Mouse (Mus musculus) stomach, embryonic 16.5 days (tissue): ENCODE data around the gene Bak1. TPM values are rescaled to one million over a fixed set of nuclear protein-coding genes. Genes with fewer than 3 reads are reported as not detected.

ENCODE experiments used
- ATAC-seq: fragments of 200-750 bp; cut with Nextera tagmentation; 2 replicates; pipeline ENCODE4 v1.8.0; 2017; ENCODE audit warnings: moderate number of reproducible peaks, moderate TSS enrichment; ENCODE audit not compliant: insufficient read depth, low FRiP score
- H3K27ac ChIP-seq: fragments of 300-500 bp; sonication (generic); 2 replicates; pipeline ENCODE4 v1.5.1; 2014; ENCODE audit warnings: low read length
- H3K27me3 ChIP-seq: fragments of 300-500 bp; sonication (generic); 2 replicates; pipeline ENCODE4 v1.6.1; 2014; ENCODE audit warnings: low read length, control low read depth, mixed read lengths; ENCODE audit not compliant: control insufficient read depth, insufficient read depth
- H3K36me3 ChIP-seq: fragments of 300-500 bp; sonication (generic); 2 replicates; pipeline ENCODE4 v1.6.1; 2014; ENCODE audit warnings: low read length; ENCODE audit not compliant: control insufficient read depth, insufficient read depth
- H3K4me1 ChIP-seq: fragments of 300-500 bp; sonication (generic); 2 replicates; pipeline ENCODE4 v1.6.1; 2014; ENCODE audit warnings: low read length, control low read depth, mixed read lengths; ENCODE audit not compliant: control insufficient read depth, insufficient read depth
- H3K4me2 ChIP-seq: fragments of 300-500 bp; sonication (generic); 2 replicates; pipeline ENCODE4 v1.6.1; 2014; ENCODE audit warnings: low read depth, low read length, mixed read lengths
- H3K4me3 ChIP-seq: fragments of 300-500 bp; sonication (generic); replicated peaks from 2 replicates; pipeline ENCODE4 v1.5.1; 2014; ENCODE audit warnings: mild to moderate bottlenecking, low read length
- H3K9ac ChIP-seq: fragments of 300-500 bp; sonication (generic); 2 replicates; pipeline ENCODE4 v1.6.1; 2014; ENCODE audit warnings: low read length
- H3K9me3 ChIP-seq: fragments of 300-500 bp; sonication (generic); replicated peaks from 2 replicates; pipeline ENCODE4 v1.6.1; 2016; ENCODE audit warnings: low read length, control low read depth; ENCODE audit not compliant: control insufficient read depth
- WGBS: fragments of 180-500 bp; shearing (Covaris S2); extraction: QIAGEN DNeasy Blood & Tissue Kit; methylation state at CpG from one replicate; pipeline ENCODE4 v1.1.7; 2014; 5-methylcytosine and 5-hydroxymethylcytosine counted together
- polyA plus RNA-seq: library from polyadenylated mRNA; unstranded; fragments of >200 nt; fragmentation: Nextera tagmentation; extraction: Ambion mirVana; gene quantifications from 2 replicates; pipeline ENCODE4 v1.2.1, GENCODE M21; 2015

The Bak1 gene
- polyA plus RNA-seq, 1 experiment from 2014 or later = 6.7 TPM

GRCm38 (mm10) chr17:27057517-27058055 lies 28.8 kb upstream of the Bak1 start:
- Histone ChIP-seq H3K36me3 (no peaks in the 10 kb centered on the region), H3K4me1 (peaks cover 8% of the 10 kb centered on the region), H3K4me3 (peak overlapping the region; percentile 74), H3K27ac (peak overlapping the region; percentile 96), H3K4me2 (peak overlapping the region; percentile 98), H3K9ac (peak overlapping the region; percentile 87), H3K27me3 (no peaks in the 10 kb centered on the region), H3K9me3 (no peaks in the 10 kb centered on the region)
- 3% methylated on average over 24 of the region's 24 CpGs for WGBS
- no peak for ATAC-seq

- H3K27ac ChIP-seq = peak within 1 kb of the TSS; percentile 96
- no peaks in the 10 kb centered on the region for H3K27me3 ChIP-seq
- H3K9ac ChIP-seq = peak within 1 kb of the TSS; percentile 87
- H3K36me3 ChIP-seq = no peaks in the 10 kb centered on the region
- peaks cover 8% of the 10 kb centered on the region for H3K4me1 ChIP-seq
- peak; percentile 80 for ATAC-seq
- under 1% methylated on average over 59 of the region's 66 CpGs for WGBS
- no peaks in the 10 kb centered on the region for H3K9me3 ChIP-seq
- H3K4me3 ChIP-seq = peak within 1 kb of the TSS; percentile 74
- peak within 1 kb of the TSS; percentile 98 for H3K4me2 ChIP-seq
Observed at GRCm38 (mm10) chr17:27056812-27057516, 28.2 kb upstream of the Bak1 start, which contains the start of gene Itpr3. Itpr3 (plus strand) TSS chr17:27057304.

GRCm38 (mm10) chr17:27056170-27056569 lies 27.4 kb upstream of the Bak1 start:
- peaks cover 12% of the 10 kb centered on the region for H3K4me1 ChIP-seq
- ATAC-seq = peak; percentile 77

GRCm38 (mm10) chr17:27051514-27051913 lies 22.7 kb upstream of the Bak1 start:
- peak overlapping the region; percentile 61 for H3K27ac ChIP-seq
- no peaks in the 10 kb centered on the region for H3K36me3 ChIP-seq
- ATAC-seq = peak; percentile 45; the same call in 1 of the 2 replicates
- H3K27me3 ChIP-seq = no peaks in the 10 kb centered on the region
- H3K4me3 ChIP-seq = 0 out of 2 replicates have a peak overlapping the region, but pooled peaks have one; percentile 3
- H3K4me2 ChIP-seq = peak overlapping the region; percentile 47; the same call in 1 of the 2 replicates
- H3K9ac ChIP-seq = peak overlapping the region; percentile 61
- H3K9me3 ChIP-seq = no peaks in the 10 kb centered on the region
- peaks cover 16% of the 10 kb centered on the region for H3K4me1 ChIP-seq
- WGBS = 23% methylated on average over 11 of the region's 11 CpGs

More at GRCm38 (mm10) chr17:27056170-27056569, 27.4 kb upstream of the Bak1 start:
- peak overlapping the region; percentile 98 for H3K4me2 ChIP-seq
- peak overlapping the region; percentile 87 for H3K9ac ChIP-seq
- no peaks in the 10 kb centered on the region for H3K27me3 ChIP-seq
- H3K27ac ChIP-seq = peak overlapping the region; percentile 96
- under 1% methylated on average over 13 of the region's 13 CpGs for WGBS
- no peaks in the 10 kb centered on the region for H3K36me3 ChIP-seq
- no peaks in the 10 kb centered on the region for H3K9me3 ChIP-seq
- peak overlapping the region; percentile 74 for H3K4me3 ChIP-seq

GRCm38 (mm10) chr17:27050853-27051252 lies 22.0 kb upstream of the Bak1 start:
- H3K27me3 ChIP-seq = no peaks in the 10 kb centered on the region
- H3K9me3 ChIP-seq = no peaks in the 10 kb centered on the region
- H3K4me1 ChIP-seq = peaks cover 16% of the 10 kb centered on the region
- no peaks in the 10 kb centered on the region for H3K36me3 ChIP-seq
- H3K27ac ChIP-seq = peak overlapping the region; percentile 61
- WGBS = 58% methylated on average over 5 of the region's 5 CpGs
- H3K4me3 ChIP-seq = no peak overlapping the region
- no peak overlapping the region for H3K4me2 ChIP-seq
- H3K9ac ChIP-seq = peak overlapping the region; percentile 61; the same call in 1 of the 2 replicates
- no peak for ATAC-seq

GRCm38 (mm10) chr17:27048445-27049239 lies 19.8 kb upstream of the Bak1 start:
- peak overlapping the region; percentile 90 for H3K27ac ChIP-seq
- no peaks in the 10 kb centered on the region for H3K27me3 ChIP-seq
- 47% methylated on average over 14 of the region's 14 CpGs for WGBS
- H3K4me3 ChIP-seq = no peak overlapping the region
- peaks cover 16% of the 10 kb centered on the region for H3K4me1 ChIP-seq
- no peaks in the 10 kb centered on the region for H3K9me3 ChIP-seq
- H3K4me2 ChIP-seq = no peak overlapping the region
- peak; percentile 41; the same call in 1 of the 2 replicates for ATAC-seq
- H3K9ac ChIP-seq = peak overlapping the region; percentile 48
- no peaks in the 10 kb centered on the region for H3K36me3 ChIP-seq

GRCm38 (mm10) chr17:27047762-27048444 lies 19.1 kb upstream of the Bak1 start:
- peak; percentile 37; the same call in 1 of the 2 replicates for ATAC-seq
- Histone ChIP-seq H3K27me3 (no peaks in the 10 kb centered on the region), H3K9ac (peak overlapping the region; percentile 48; the same call in 1 of the 2 replicates), H3K9me3 (no peaks in the 10 kb centered on the region), H3K36me3 (no peaks in the 10 kb centered on the region), H3K27ac (peak overlapping the region; percentile 90), H3K4me2 (no peak overlapping the region), H3K4me3 (no peak overlapping the region), H3K4me1 (peaks cover 18% of the 10 kb centered on the region)
- 62% methylated on average over 14 of the region's 14 CpGs for WGBS

GRCm38 (mm10) chr17:27045164-27045563 lies 16.4 kb upstream of the Bak1 start:
- Histone ChIP-seq H3K4me3 (no peak overlapping the region), H3K27ac (no peak overlapping the region), H3K9ac (no peak overlapping the region), H3K4me2 (no peak overlapping the region), H3K27me3 (no peaks in the 10 kb centered on the region), H3K9me3 (no peaks in the 10 kb centered on the region), H3K4me1 (peaks cover 19% of the 10 kb centered on the region), H3K36me3 (no peaks in the 10 kb centered on the region)
- 83% methylated on average over 6 of the region's 6 CpGs for WGBS
- ATAC-seq = no peak
